ENCODE assay signal across 9 mouse cellular contexts in genomic region chr1:119256769-119257168, GRCm38 (mm10).
DNase-seq lines count a peak whose midpoint lies in the region; ATAC-seq and TF ChIP-seq lines count a peak whose summit lies in the region.
"Had no signal": no experiment of that assay in that cellular context is flagged by ENCODE, and none has a peak within 500 bp of the region (broad histone marks: within the 10 kb centered on the region; RNA-seq: fewer than 3 reads in every experiment).

No protein-coding gene starts in this region.

- no peak overlapping the region for H3K9ac ChIP-seq in heart, embryonic 12.5 days
- no peak overlapping the region for H3K9ac ChIP-seq in midbrain, postnatal 0 days (replicated peaks; ENCODE audit: low read length, poor library complexity, severe bottlenecking)

- DNase-seq in heart, adult 11 months, result peak; percentile 95
- peak; percentile 43 for DNase-seq in adrenal gland, postnatal 25 days
- peak; percentile 25 to 64 for DNase-seq in frontal cortex, postnatal 25 days (ENCODE audit: low spot score in 2 of 2)
- DNase-seq in kidney, postnatal 14 days, result peak; percentile 8
- DNase-seq in midbrain, postnatal 0 days (ENCODE audit: low spot score), result peak; percentile 94
- DNase-seq in limb, embryonic 10.5 days (ENCODE audit: low spot score), result no peak
- DNase-seq in thymus, postnatal 4 days, result no peak

- 0 out of 2 replicates have a peak, but pooled peaks cover 3% of the 10 kb centered on the region for H3K27me3 ChIP-seq in heart, embryonic 12.5 days (replicated peaks)
- H3K27me3 ChIP-seq in midbrain, postnatal 0 days (ENCODE audit: insufficient read depth, low read length), result no peaks in the 10 kb centered on the region
- H3K27me3 ChIP-seq in limb, embryonic 10.5 days (ENCODE audit: low read depth, poor library complexity, severe bottlenecking), result no peaks in the 10 kb centered on the region

- peaks cover 4% of the 10 kb centered on the region for H3K9me3 ChIP-seq in heart, embryonic 12.5 days (replicated peaks)
- H3K9me3 ChIP-seq in midbrain, postnatal 0 days (ENCODE audit: low read length), result peaks cover under 1% of the 10 kb centered on the region; the same call in 1 of the 2 replicates
- H3K9me3 ChIP-seq in limb, embryonic 10.5 days (replicated peaks), result no peaks in the 10 kb centered on the region

- H3K4me2 ChIP-seq in heart, embryonic 12.5 days, result no peak overlapping the region
- no peak overlapping the region for H3K4me2 ChIP-seq in midbrain, postnatal 0 days (ENCODE audit: low read depth, low read length, poor library complexity, severe bottlenecking)

- H3K4me1 ChIP-seq in heart, embryonic 12.5 days (replicated peaks), result no peaks in the 10 kb centered on the region
- H3K4me1 ChIP-seq in midbrain, postnatal 0 days (ENCODE audit: insufficient read depth, low read length), result no peaks in the 10 kb centered on the region
- no peaks in the 10 kb centered on the region for H3K4me1 ChIP-seq in limb, embryonic 10.5 days

- no peaks in the 10 kb centered on the region for H3K36me3 ChIP-seq in heart, embryonic 12.5 days
- no peaks in the 10 kb centered on the region for H3K36me3 ChIP-seq in midbrain, postnatal 0 days (ENCODE audit: insufficient read depth, low read length)
- no peaks in the 10 kb centered on the region for H3K36me3 ChIP-seq in limb, embryonic 10.5 days

- 87% methylated on average over 8 of the region's 8 CpGs for WGBS in heart, embryonic 12.5 days
- 49% methylated on average over 8 of the region's 8 CpGs for WGBS in midbrain, postnatal 0 days
- 86% methylated on average over 8 of the region's 8 CpGs for WGBS in limb, embryonic 10.5 days

- no peak overlapping the region for H3K27ac ChIP-seq in heart, embryonic 12.5 days (ENCODE audit: poor library complexity, severe bottlenecking)
- H3K27ac ChIP-seq in midbrain, postnatal 0 days (ENCODE audit: low read depth, low read length), result no peak overlapping the region
- no peak overlapping the region for H3K27ac ChIP-seq in limb, embryonic 10.5 days
- H3K27ac ChIP-seq: kidney, postnatal 0 days had no signal

- 0 out of 2 replicates have a peak, but pooled peaks have one; percentile 1 for TF ChIP-seq CTCF in midbrain, postnatal 0 days (IDR thresholded peaks at IDR 0.05)

- no peak overlapping the region for H3K4me3 ChIP-seq in heart, embryonic 12.5 days
- H3K4me3 ChIP-seq in midbrain, postnatal 0 days (ENCODE audit: low read depth, low read length), result no peak overlapping the region
- no peak overlapping the region for H3K4me3 ChIP-seq in limb, embryonic 10.5 days

- no peak for ATAC-seq in heart, embryonic 12.5 days (ENCODE audit: insufficient number of reproducible peaks, low FRiP score)
- ATAC-seq in midbrain, postnatal 0 days (ENCODE audit: low FRiP score), result peak; percentile 85

Comparison
In these comparisons a context has a peak if more than half of its experiments do, and no peak if none do; other contexts are left out.
1. DNase-seq: peak in heart, adult 11 months (single experiment), adrenal gland, postnatal 25 days (single experiment), frontal cortex, postnatal 25 days (2 of 2), kidney, postnatal 14 days (single experiment) and midbrain, postnatal 0 days (single experiment); none in limb, embryonic 10.5 days (single experiment) and thymus, postnatal 4 days (single experiment).